Mouse (Mus musculus) stomach, postnatal 0 days (tissue): Measurements from ENCODE around the gene Rgs3. TPM values are rescaled to one million over a fixed set of nuclear protein-coding genes. Genes with fewer than 3 reads are reported as not detected.

ENCODE experiments used
- ATAC-seq: fragments of 200-750 bp; cut with Nextera tagmentation; 2 replicates; pipeline ENCODE4 v1.8.0; 2017; ENCODE audit not compliant: low FRiP score, low TSS enrichment
- DNase-seq: peaks from one replicate; pipeline ENCODE4 v3.0.0-alpha.2; 2016; ENCODE audit warnings: low spot score
- H3K27ac ChIP-seq: fragments of 300-500 bp; sonication (generic); replicated peaks from 2 replicates; pipeline ENCODE4 v1.5.1; 2014; ENCODE audit warnings: mild to moderate bottlenecking, control low read depth
- H3K27me3 ChIP-seq: fragments of 300-500 bp; sonication (generic); 2 replicates; pipeline ENCODE4 v1.6.1; 2014; ENCODE audit warnings: low read length; ENCODE audit not compliant: control insufficient read depth, insufficient read depth
- H3K36me3 ChIP-seq: fragments of 300-500 bp; sonication (generic); 2 replicates; pipeline ENCODE4 v1.6.1; 2014; ENCODE audit warnings: low read length, mixed read lengths; ENCODE audit not compliant: control insufficient read depth, insufficient read depth
- H3K4me1 ChIP-seq: fragments of 300-500 bp; sonication (generic); replicated peaks from 2 replicates; pipeline ENCODE4 v1.6.1; 2014; ENCODE audit warnings: antibody characterized with exemption; ENCODE audit not compliant: control insufficient read depth, insufficient read depth
- H3K4me2 ChIP-seq: fragments of 300-500 bp; sonication (generic); replicated peaks from 2 replicates; pipeline ENCODE4 v1.6.1; 2014; ENCODE audit warnings: low read depth, mild to moderate bottlenecking, control low read depth, moderate library complexity
- H3K4me3 ChIP-seq: fragments of 300-500 bp; sonication (generic); 2 replicates; pipeline ENCODE4 v1.5.1; 2014; ENCODE audit warnings: low read depth, low read length, control low read depth
- H3K9ac ChIP-seq: fragments of 300-500 bp; sonication (generic); 2 replicates; pipeline ENCODE4 v1.6.1; 2014; ENCODE audit warnings: mild to moderate bottlenecking, low read length, control low read depth, mixed read lengths
- H3K9me3 ChIP-seq: fragments of 300-500 bp; sonication (generic); 2 replicates; pipeline ENCODE4 v1.6.1; 2016; ENCODE audit warnings: low read length; ENCODE audit not compliant: control insufficient read depth
- CTCF ChIP-seq: IDR thresholded peaks from 2 replicates; pipeline ENCODE4 v1.5.1; 2016; ENCODE audit warnings: antibody characterized with exemption, low read depth, mild to moderate bottlenecking, moderate library complexity
- EP300 ChIP-seq: optimal IDR thresholded peaks from 2 replicates; pipeline ENCODE3; 2016; ENCODE audit warnings: antibody characterized with exemption
- WGBS: fragments of 180-500 bp; shearing (Covaris S2); extraction: QIAGEN DNeasy Blood & Tissue Kit; methylation state at CpG from one replicate; pipeline ENCODE4 v1.1.7; 2014; 5-methylcytosine and 5-hydroxymethylcytosine counted together
- polyA plus RNA-seq: library from polyadenylated mRNA; unstranded; fragments of >200 nt; fragmentation: Nextera tagmentation; extraction: Ambion mirVana; gene quantifications from 2 replicates; pipeline ENCODE4 v1.2.1, GENCODE M21; 2015

The Rgs3 gene
- polyA plus RNA-seq, 1 experiment from 2014 or later = 30.0 TPM

GRCm38 (mm10) chr4:62527655-62528054 lies 32.0 kb upstream of the Rgs3 start:
- Histone ChIP-seq H3K36me3 (no peaks in the 10 kb centered on the region), H3K4me1 (peaks cover 2% of the 10 kb centered on the region; the same call in 1 of the 2 replicates), H3K27me3 (no peaks in the 10 kb centered on the region), H3K9ac (no peak overlapping the region), H3K4me2 (no peak overlapping the region), H3K4me3 (no peak overlapping the region), H3K9me3 (no peaks in the 10 kb centered on the region), H3K27ac (no peak overlapping the region)
- ATAC-seq (no peak), DNase-seq (no peak)
- TF ChIP-seq EP300 (no peak), CTCF (no peak)
- 85% methylated on average over 4 of the region's 4 CpGs for WGBS

GRCm38 (mm10) chr4:62533729-62534128 lies 25.9 kb upstream of the Rgs3 start:
- Histone ChIP-seq H3K9ac (no peak overlapping the region), H3K4me2 (no peak overlapping the region), H3K4me1 (no peaks in the 10 kb centered on the region), H3K27me3 (no peaks in the 10 kb centered on the region), H3K4me3 (no peak overlapping the region), H3K27ac (no peak overlapping the region), H3K36me3 (no peaks in the 10 kb centered on the region), H3K9me3 (no peaks in the 10 kb centered on the region)
- ATAC-seq (no peak), DNase-seq (no peak)
- WGBS = 67% methylated on average over 6 of the region's 6 CpGs
- TF ChIP-seq EP300 = no peak
- no peak for TF ChIP-seq CTCF

DNA sequence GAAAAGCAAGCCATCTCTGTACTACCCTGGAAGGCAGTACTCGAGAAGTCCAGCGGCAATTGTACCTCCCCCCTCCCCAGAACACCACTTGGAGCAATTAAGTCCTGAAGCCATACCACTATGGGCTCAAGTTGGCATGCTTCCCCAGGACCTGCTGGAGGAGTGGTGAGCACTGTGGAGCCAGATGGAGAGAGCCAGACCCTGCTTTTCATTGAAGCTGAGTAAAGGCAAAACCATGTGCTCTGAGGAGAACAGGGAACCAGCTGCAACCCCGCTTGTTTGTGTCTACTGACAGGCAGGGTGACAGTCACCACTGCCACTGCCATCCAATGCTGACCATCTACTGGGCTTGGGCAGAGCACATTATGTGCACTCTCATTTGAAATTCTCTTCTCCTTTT lies 17.8 kb upstream of the Rgs3 start:
- H3K4me1 ChIP-seq = no peaks in the 10 kb centered on the region
- H3K9me3 ChIP-seq = no peaks in the 10 kb centered on the region
- H3K4me3 ChIP-seq = no peak overlapping the region
- H3K27ac ChIP-seq = no peak overlapping the region
- no peak overlapping the region for H3K4me2 ChIP-seq
- H3K27me3 ChIP-seq = no peaks in the 10 kb centered on the region
- no peak for TF ChIP-seq CTCF
- ATAC-seq (no peak), DNase-seq (no peak)
- WGBS = 68% methylated on average over 3 of the region's 3 CpGs
- H3K36me3 ChIP-seq = no peaks in the 10 kb centered on the region
- H3K9ac ChIP-seq = no peak overlapping the region

- ATAC-seq = no peak
- H3K9me3 ChIP-seq = no peaks in the 10 kb centered on the region
- H3K27ac ChIP-seq = no peak overlapping the region
- WGBS = 90% methylated on average over 6 of the region's 6 CpGs
- H3K9ac ChIP-seq = no peak overlapping the region
- H3K4me2 ChIP-seq = no peak overlapping the region
- no peaks in the 10 kb centered on the region for H3K4me1 ChIP-seq
- no peak for TF ChIP-seq EP300
- H3K27me3 ChIP-seq = no peaks in the 10 kb centered on the region
- H3K36me3 ChIP-seq = no peaks in the 10 kb centered on the region
- no peak for DNase-seq
- H3K4me3 ChIP-seq = no peak overlapping the region
These were observed 15.9 kb upstream of the Rgs3 start for GRCm38 (mm10) chr4:62543782-62544181.

DNA sequence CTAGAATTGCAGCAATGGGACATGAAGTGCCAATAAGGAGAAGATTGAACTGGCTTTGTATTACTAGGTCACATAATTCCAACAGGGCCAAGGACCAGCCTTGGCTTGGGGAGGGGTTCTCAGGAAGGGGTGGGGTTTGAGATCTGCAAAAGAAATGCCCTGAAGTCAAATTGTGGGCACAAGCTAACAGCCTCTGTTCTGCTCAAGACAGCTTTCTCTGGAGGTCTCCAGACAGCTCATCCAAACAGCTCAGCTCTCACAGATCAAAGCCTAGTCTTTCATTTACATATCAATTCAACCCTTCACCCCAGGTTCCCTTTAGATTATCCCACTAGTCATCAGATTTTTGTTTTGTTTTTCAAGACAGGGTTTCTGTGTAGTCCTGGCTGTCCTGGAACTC lies 14.8 kb upstream of the Rgs3 start:
- ATAC-seq = no peak
- H3K36me3 ChIP-seq = no peaks in the 10 kb centered on the region
- no peak overlapping the region for H3K4me3 ChIP-seq
- no peak overlapping the region for H3K9ac ChIP-seq
- no peak overlapping the region for H3K4me2 ChIP-seq
- no peak for DNase-seq
- H3K4me1 ChIP-seq = no peaks in the 10 kb centered on the region
- H3K27me3 ChIP-seq = no peaks in the 10 kb centered on the region
- H3K27ac ChIP-seq = no peak overlapping the region
- H3K9me3 ChIP-seq = no peaks in the 10 kb centered on the region
- TF ChIP-seq CTCF = no peak
- TF ChIP-seq EP300 = no peak

DNA sequence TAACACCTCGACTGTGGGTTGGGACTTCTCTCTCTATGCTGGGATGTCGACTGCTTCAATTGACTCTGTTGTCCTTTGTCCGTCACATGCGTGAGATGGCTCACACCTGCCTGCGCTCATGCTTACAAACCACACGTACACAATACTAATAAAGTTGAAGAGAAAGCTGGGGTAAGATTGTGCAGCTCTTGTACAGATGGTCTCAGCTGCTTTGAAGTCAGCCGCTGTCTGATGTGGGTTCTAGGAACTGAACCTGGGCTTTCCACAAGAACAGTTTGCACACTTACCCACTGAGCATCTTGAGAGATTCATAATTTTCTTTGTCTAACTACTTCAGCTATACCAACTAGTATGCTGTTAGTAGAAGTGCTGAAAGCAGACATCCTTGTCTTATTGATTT lies 7.7 kb upstream of the Rgs3 start:
- 76% methylated on average over 7 of the region's 7 CpGs for WGBS

More for the DNA sequence above, 7.7 kb upstream of the Rgs3 start:
- Histone ChIP-seq H3K36me3 (no peaks in the 10 kb centered on the region), H3K4me2 (no peak overlapping the region), H3K27me3 (no peaks in the 10 kb centered on the region), H3K4me1 (no peaks in the 10 kb centered on the region), H3K27ac (no peak overlapping the region), H3K9me3 (no peaks in the 10 kb centered on the region), H3K9ac (no peak overlapping the region), H3K4me3 (no peak overlapping the region)
- ATAC-seq (no peak), DNase-seq (no peak)
- no peak for TF ChIP-seq EP300
- TF ChIP-seq CTCF = no peak
